Mouse (Mus musculus): ENCODE measurements around the gene Filip1. TPM values are rescaled to one million over a fixed set of nuclear protein-coding genes. Genes with fewer than 3 reads are reported as not detected.

Gene Filip1
- polyA plus RNA-seq, 1 experiment = 3.3 TPM

GRCm38 (mm10) chr9:79792841-79793835 is 219.5 kb downstream of the Filip1 start, which contains the start of gene Tmem30a:
Gene Tmem30a (minus strand): TSS chr9:79793507.
- TF ChIP-seq POLR2A (IDR thresholded peaks at IDR 0.05; ENCODE audit: borderline replicate concordance, extremely low read depth, insufficient read depth, insufficient read length, poor library complexity, severe bottlenecking) (peak; percentile 87), CTCF (IDR thresholded peaks at IDR 0.05; ENCODE audit: borderline replicate concordance, extremely low read depth, insufficient read depth, insufficient read length) (no peak)
- peak; percentile 99 for DNase-seq (ENCODE audit: low read depth)

GRCm38 (mm10) chr9:79785794-79786085 is 226.9 kb downstream of the Filip1 start:
- peak; percentile 6 for DNase-seq (ENCODE audit: low read depth)

GRCm38 (mm10) chr9:79784934-79785793 is 227.5 kb downstream of the Filip1 start:
- TF ChIP-seq CTCF (IDR thresholded peaks at IDR 0.05; ENCODE audit: borderline replicate concordance, extremely low read depth, insufficient read depth, insufficient read length) = no peak
- TF ChIP-seq POLR2A (IDR thresholded peaks at IDR 0.05; ENCODE audit: borderline replicate concordance, extremely low read depth, insufficient read depth, insufficient read length, poor library complexity, severe bottlenecking) = no peak
- DNase-seq (ENCODE audit: low read depth) = no peak

More at GRCm38 (mm10) chr9:79785794-79786085, 226.9 kb downstream of the Filip1 start:
- no peak for TF ChIP-seq POLR2A (IDR thresholded peaks at IDR 0.05; ENCODE audit: borderline replicate concordance, extremely low read depth, insufficient read depth, insufficient read length, poor library complexity, severe bottlenecking)
- TF ChIP-seq CTCF (IDR thresholded peaks at IDR 0.05; ENCODE audit: borderline replicate concordance, extremely low read depth, insufficient read depth, insufficient read length) = no peak

- DNase-seq (ENCODE audit: low read depth) = no peak
- TF ChIP-seq CTCF (IDR thresholded peaks at IDR 0.05; ENCODE audit: borderline replicate concordance, extremely low read depth, insufficient read depth, insufficient read length) (no peak), POLR2A (IDR thresholded peaks at IDR 0.05; ENCODE audit: borderline replicate concordance, extremely low read depth, insufficient read depth, insufficient read length, poor library complexity, severe bottlenecking) (no peak)
These were observed 228.2 kb downstream of the Filip1 start for GRCm38 (mm10) chr9:79784439-79784838.

GRCm38 (mm10) chr9:79779354-79779753 is 233.3 kb downstream of the Filip1 start:
- peak; percentile 47 for DNase-seq (ENCODE audit: low read depth)
- no peak for TF ChIP-seq CTCF (IDR thresholded peaks at IDR 0.05; ENCODE audit: borderline replicate concordance, extremely low read depth, insufficient read depth, insufficient read length)
- no peak for TF ChIP-seq POLR2A (IDR thresholded peaks at IDR 0.05; ENCODE audit: borderline replicate concordance, extremely low read depth, insufficient read depth, insufficient read length, poor library complexity, severe bottlenecking)

GRCm38 (mm10) chr9:79766991-79767545 is 245.6 kb downstream of the Filip1 start:
- DNase-seq (ENCODE audit: low read depth) = no peak
- TF ChIP-seq POLR2A (IDR thresholded peaks at IDR 0.05; ENCODE audit: borderline replicate concordance, extremely low read depth, insufficient read depth, insufficient read length, poor library complexity, severe bottlenecking) (no peak), CTCF (IDR thresholded peaks at IDR 0.05; ENCODE audit: borderline replicate concordance, extremely low read depth, insufficient read depth, insufficient read length) (no peak)

- DNase-seq (ENCODE audit: low read depth) = no peak
These were observed 247.3 kb downstream of the Filip1 start for GRCm38 (mm10) chr9:79765329-79765728.

More at GRCm38 (mm10) chr9:79765329-79765728, 247.3 kb downstream of the Filip1 start:
- TF ChIP-seq CTCF (IDR thresholded peaks at IDR 0.05; ENCODE audit: borderline replicate concordance, extremely low read depth, insufficient read depth, insufficient read length) (no peak), POLR2A (IDR thresholded peaks at IDR 0.05; ENCODE audit: borderline replicate concordance, extremely low read depth, insufficient read depth, insufficient read length, poor library complexity, severe bottlenecking) (no peak)

Other genes starting within 250 kb of the Filip1 start
- gene Tmem30a, start 219.3 kb downstream of the Filip1 start, polyA plus RNA-seq (2012; rRNA removed) = 35.0 and 53.3 TPM in 2 replicates
- gene Senp6, start 54.1 kb upstream of the Filip1 start, polyA plus RNA-seq (2012; rRNA removed) = 30.1 and 66.5 TPM in 2 replicates
- 8.7 and 17.1 TPM in 2 replicates for gene Myo6, start 152.2 kb upstream of the Filip1 start, polyA plus RNA-seq (2012; rRNA removed)

All from brain, embryonic 14.5 days (tissue).